Mouse (Mus musculus): Measurements from ENCODE around the gene Gm20831.
"Not testable (repeated sequence)": the region's sequence is repeated elsewhere in the genome, so short reads cannot be mapped to it uniquely, and the experiment has no call there.

Gm20831 gene

DNA sequence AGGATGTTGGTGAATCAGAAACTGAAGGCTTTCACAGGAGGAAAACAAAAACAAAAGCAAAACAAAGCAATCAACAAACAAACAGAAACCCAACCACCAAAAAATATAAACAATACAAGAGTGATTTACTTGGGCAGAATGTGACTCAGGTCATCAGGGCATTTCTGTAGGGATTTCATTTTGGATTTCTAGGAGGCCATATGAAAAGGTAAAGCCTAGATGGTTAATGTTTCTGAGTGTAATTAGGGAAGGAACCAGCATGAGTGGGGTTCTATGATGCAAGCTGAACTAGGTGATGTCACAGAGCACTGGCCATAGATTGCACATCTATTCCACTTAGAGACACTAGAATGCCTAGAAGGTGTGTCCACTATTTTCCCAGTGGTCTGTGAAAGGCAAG lies at the start of gene Gm20831, which contains the start of gene Gm20772:
Gene Gm20831, plus strand, starts transcription at position 301 of the 400 bp plus-strand sequence.
Gene Gm20772, plus strand, starts transcription at position 301 of the 400 bp plus-strand sequence.
- DNase-seq: not testable (repeated sequence)

DNA sequence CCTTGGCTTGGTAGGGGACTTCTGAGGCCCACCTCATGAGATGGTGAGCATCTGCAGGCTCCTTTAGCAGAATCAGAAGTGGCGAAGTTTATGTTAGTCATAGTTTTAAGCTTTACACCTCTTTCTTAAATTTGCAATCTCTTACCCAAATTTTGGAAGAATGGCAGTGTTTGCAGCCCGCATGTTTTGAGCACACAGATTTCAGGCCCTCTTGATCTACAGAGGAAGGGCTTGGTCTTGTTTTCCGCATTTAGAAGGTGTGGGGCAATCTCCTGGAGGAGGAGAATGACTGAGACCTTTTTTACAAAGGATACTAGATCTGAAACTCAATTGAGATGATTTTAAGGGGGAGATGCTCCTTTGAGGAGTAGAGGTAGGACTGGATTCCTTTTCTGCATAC lies 28.4 kb upstream of the Gm20831 start, which contains the start of gene Gm21904:
Gene Gm21904, minus strand, starts transcription at position 101 of the 400 bp plus-strand sequence.
- not testable (repeated sequence) for DNase-seq

DNA sequence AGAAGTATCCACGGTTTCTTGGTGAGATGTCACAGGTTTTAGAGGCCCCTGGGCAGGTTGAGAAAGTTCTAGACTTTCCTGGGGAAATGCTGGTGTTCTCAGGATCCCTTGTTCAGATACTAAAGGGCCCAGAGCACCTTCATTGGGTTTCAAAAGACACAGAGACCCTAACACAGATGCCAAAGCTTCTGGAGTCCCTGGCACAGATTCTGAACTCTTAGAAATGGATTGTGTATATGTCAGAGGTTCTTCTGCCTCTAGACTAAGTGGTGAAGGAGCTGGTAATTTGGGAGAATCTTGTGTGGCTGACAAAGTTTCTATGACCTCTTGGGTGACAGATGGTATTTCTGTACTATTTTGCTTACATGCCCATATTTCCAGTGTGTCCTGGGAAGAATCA lies 62.7 kb downstream of the Gm20831 start, which contains the start of gene Srsy:
Gene Srsy, minus strand, starts transcription at position 101 of the 400 bp plus-strand sequence.
- not testable (repeated sequence) for DNase-seq
